Mouse (Mus musculus): ENCODE results near the gene Tlnrd1. TPM values are rescaled to one million over a fixed set of nuclear protein-coding genes. Genes with fewer than 3 reads are reported as not detected.
A peak's percentile ranks its signal among the peaks of the same experiment; 100 is the strongest.

Tlnrd1 gene
- polyA plus RNA-seq, 1 experiment = 25.5 TPM

DNA sequence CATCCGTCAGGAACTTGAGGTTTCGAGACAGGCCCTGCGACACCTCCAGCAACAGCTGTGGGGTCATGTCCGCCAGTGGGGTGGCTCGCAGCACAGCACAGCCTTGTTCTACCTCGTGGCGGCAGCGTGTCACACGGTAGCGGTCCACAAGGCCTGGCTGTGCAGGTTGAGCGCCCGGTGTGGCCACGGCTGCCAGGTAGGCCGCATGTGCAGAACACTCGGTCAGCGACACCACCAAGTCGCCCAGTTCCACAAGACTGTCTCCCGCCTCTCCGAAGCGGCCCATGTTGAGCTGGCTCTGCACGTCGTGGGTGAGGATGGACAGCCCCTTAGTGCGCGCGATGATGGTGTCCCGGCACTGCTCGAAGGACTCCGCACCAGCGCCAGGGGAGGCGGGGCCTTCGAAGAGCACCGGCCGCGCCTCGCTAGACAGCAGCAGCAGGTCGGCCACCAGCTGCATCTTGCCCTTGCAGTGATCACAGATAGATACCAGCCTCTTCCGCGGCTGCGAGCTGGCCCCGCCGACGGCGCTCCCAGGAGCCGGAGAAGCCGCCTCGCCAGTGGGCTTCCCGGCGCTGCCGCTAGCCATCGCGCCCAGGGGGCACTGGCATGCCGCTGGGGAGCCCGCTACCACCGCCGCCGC is 1.4 kb downstream of the Tlnrd1 start:
- Histone ChIP-seq H3K27me3 (ENCODE audit: control insufficient read depth, insufficient read depth, insufficient read length) (no peaks in the 10 kb centered on the region), H3K4me3 (peak overlapping the region; percentile 43), H3K36me3 (ENCODE audit: control insufficient read depth, insufficient read depth) (no peaks in the 10 kb centered on the region), H3ac (ENCODE audit: control insufficient read depth, insufficient read length) (peak overlapping the region; percentile 78), H3K4me2 (ENCODE audit: low read depth) (peak overlapping the region; percentile 80), H3K79me2 (ENCODE audit: control insufficient read depth, insufficient read depth) (peaks cover 50% of the 10 kb centered on the region)
- TF ChIP-seq MYOG (IDR thresholded peaks at IDR 0.05; ENCODE audit: control insufficient read depth in 1 of 3, insufficient read depth in 1 of 3, insufficient read length in 2 of 3, low read depth in 2 of 3) = peak in 2 of 3 experiments; percentile 62 to 69
- peak; percentile 60 for TF ChIP-seq POLR2A (IDR thresholded peaks at IDR 0.05; ENCODE audit: insufficient read length, low read depth)
- TF ChIP-seq CEBPB (IDR thresholded peaks at IDR 0.05; ENCODE audit: insufficient read depth, poor library complexity, severe bottlenecking) = no peak
- TF ChIP-seq MYOD1 (IDR thresholded peaks at IDR 0.05; ENCODE audit: control insufficient read depth in 1 of 3, insufficient read length in 2 of 3, low read depth in 2 of 3) = peak in 2 of 3 experiments; percentile 43 to 57

DNA sequence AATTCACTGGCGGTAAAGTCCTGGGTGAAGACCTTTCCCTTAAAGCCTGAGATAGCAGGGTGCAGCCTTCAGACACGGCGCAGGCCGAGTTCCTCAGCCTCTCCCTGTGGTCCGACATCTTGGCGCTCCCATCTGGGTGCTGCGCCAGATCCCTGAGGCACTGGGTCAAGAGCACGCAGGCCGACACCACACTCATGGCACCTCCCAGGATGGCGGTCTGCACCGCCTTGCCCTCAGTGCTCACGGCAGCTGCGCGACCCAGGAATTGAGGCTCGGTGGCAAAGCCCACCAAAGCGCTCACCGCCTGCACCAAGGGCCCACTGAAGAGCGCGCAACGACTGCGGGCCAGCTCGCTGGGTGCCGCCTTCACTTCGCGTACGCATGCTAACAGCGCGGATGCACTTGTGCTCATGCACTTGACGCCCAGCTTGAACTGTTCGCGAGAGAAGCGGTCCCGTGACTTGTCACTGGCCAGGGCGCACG is 1.9 kb downstream of the Tlnrd1 start:
- H3K4me3 ChIP-seq = peak overlapping the region; percentile 43

DNA sequence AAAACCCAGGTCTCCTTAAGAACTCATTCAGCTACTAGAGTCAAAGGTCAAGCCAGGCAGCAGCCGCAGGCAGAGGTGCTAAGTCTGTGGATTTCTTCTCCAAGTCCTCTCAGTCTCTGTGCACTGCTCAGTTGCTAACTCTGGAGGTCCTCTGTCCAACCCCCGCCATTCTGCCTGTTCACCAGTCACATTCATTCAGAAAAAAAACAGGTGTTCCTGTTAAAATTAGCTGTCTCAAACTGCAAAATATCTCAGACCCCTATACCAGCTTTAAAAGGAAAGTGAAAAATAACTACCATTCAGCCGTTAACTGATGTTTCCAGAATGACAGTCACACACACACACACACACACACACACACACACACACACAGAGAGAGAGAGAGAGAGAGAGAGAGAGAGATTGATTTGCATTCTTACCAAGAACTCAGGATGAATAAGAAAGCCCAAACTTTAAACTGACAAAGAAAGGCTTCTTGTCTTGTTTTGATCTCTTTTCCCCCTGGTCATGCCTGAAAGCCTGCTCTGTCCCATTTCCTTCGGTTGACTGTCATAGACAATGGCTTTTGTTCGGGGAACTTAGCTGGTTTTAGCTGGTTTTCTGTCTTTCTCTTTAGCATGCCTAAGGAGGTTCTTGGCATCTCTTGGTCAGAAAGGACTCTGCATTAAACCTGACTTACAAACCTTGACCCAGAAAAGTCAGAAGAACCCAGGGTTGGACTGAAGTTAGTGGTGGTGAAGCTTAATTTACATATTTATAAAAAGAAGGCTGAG is 5.2 kb downstream of the Tlnrd1 start:
- H3K4me3 ChIP-seq = no peak overlapping the region
- H3K4me2 ChIP-seq (ENCODE audit: low read depth) = peak overlapping the region; percentile 80
- TF ChIP-seq POLR2AphosphoS2 (IDR thresholded peaks at IDR 0.05; ENCODE audit: insufficient read length, low read depth) = no peak
- TF ChIP-seq MYOD1 (IDR thresholded peaks at IDR 0.05; ENCODE audit: control insufficient read depth in 1 of 3, insufficient read length in 2 of 3, low read depth in 2 of 3) = peak in 1 of 3 experiments; percentile 12

More for the DNA sequence above, 1.9 kb downstream of the Tlnrd1 start:
- Histone ChIP-seq H3K79me2 (ENCODE audit: control insufficient read depth, insufficient read depth) (peaks cover 56% of the 10 kb centered on the region), H3K4me2 (ENCODE audit: low read depth) (peak overlapping the region; percentile 80), H3K36me3 (ENCODE audit: control insufficient read depth, insufficient read depth) (no peaks in the 10 kb centered on the region), H3K27me3 (ENCODE audit: control insufficient read depth, insufficient read depth, insufficient read length) (no peaks in the 10 kb centered on the region), H3ac (ENCODE audit: control insufficient read depth, insufficient read length) (peak overlapping the region; percentile 78)
- no peak for TF ChIP-seq USF1 (IDR thresholded peaks at IDR 0.05; ENCODE audit: low read depth)
- no peak for TF ChIP-seq POLR2A (IDR thresholded peaks at IDR 0.05; ENCODE audit: insufficient read length, low read depth)
- TF ChIP-seq MAX (IDR thresholded peaks at IDR 0.05; ENCODE audit: low read depth) = no peak
- TF ChIP-seq E2F4 (IDR thresholded peaks at IDR 0.05; ENCODE audit: insufficient read depth) = no peak
- no peak for TF ChIP-seq POLR2AphosphoS2 (IDR thresholded peaks at IDR 0.05; ENCODE audit: insufficient read length, low read depth)
- no peak for TF ChIP-seq CEBPB (IDR thresholded peaks at IDR 0.05; ENCODE audit: insufficient read depth, poor library complexity, severe bottlenecking)
- TF ChIP-seq REST (IDR thresholded peaks at IDR 0.05; ENCODE audit: insufficient read depth, insufficient read length) = no peak
- no peak for TF ChIP-seq TCF12 (IDR thresholded peaks at IDR 0.05; ENCODE audit: insufficient read depth, poor library complexity, severe bottlenecking)
- TF ChIP-seq SRF (IDR thresholded peaks at IDR 0.05; ENCODE audit: control insufficient read depth, insufficient read length, low read depth) = no peak
- TF ChIP-seq MYOD1 (IDR thresholded peaks at IDR 0.05; ENCODE audit: control insufficient read depth in 1 of 3, insufficient read length in 2 of 3, low read depth in 2 of 3) = no peak
- TF ChIP-seq MYOG (IDR thresholded peaks at IDR 0.05; ENCODE audit: control insufficient read depth in 1 of 3, insufficient read depth in 1 of 3, insufficient read length in 2 of 3, low read depth in 2 of 3) = no peak
- no peak for TF ChIP-seq TCF3 (IDR thresholded peaks at IDR 0.05; ENCODE audit: insufficient read length, low read depth)

DNA sequence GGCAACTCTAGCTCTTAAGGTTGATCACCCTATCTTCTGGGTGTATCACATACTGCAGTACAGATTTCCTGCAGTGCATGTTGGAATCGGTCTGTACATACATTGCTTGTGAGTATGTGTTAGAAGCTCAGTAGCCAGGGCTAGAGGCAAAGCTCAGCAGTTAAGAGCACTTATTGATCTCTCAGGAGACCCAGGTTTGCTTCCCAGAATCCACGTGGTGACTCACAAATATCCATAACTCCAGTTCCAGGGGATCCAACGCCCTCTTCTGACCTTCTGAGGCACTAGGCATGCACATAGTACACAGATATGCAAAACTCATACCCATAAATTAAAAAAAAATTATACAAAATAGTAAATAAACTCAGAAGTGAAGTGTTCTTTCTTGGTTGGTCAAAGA is 7.0 kb downstream of the Tlnrd1 start:
- peaks cover 50% of the 10 kb centered on the region for H3K79me2 ChIP-seq (ENCODE audit: control insufficient read depth, insufficient read depth)
- H3K27me3 ChIP-seq (ENCODE audit: control insufficient read depth, insufficient read depth, insufficient read length) = no peaks in the 10 kb centered on the region
- no peak overlapping the region for H3K4me2 ChIP-seq (ENCODE audit: low read depth)
- peaks cover 10% of the 10 kb centered on the region for H3K36me3 ChIP-seq (ENCODE audit: control insufficient read depth, insufficient read depth)
- TF ChIP-seq CEBPB (IDR thresholded peaks at IDR 0.05; ENCODE audit: insufficient read depth, poor library complexity, severe bottlenecking) = no peak
- no peak for TF ChIP-seq POLR2AphosphoS2 (IDR thresholded peaks at IDR 0.05; ENCODE audit: insufficient read length, low read depth)
- no peak for TF ChIP-seq TCF3 (IDR thresholded peaks at IDR 0.05; ENCODE audit: insufficient read length, low read depth)
- no peak for TF ChIP-seq SRF (IDR thresholded peaks at IDR 0.05; ENCODE audit: control insufficient read depth, insufficient read length, low read depth)
- TF ChIP-seq E2F4 (IDR thresholded peaks at IDR 0.05; ENCODE audit: insufficient read depth) = no peak
- no peak for TF ChIP-seq USF1 (IDR thresholded peaks at IDR 0.05; ENCODE audit: low read depth)
- TF ChIP-seq MAX (IDR thresholded peaks at IDR 0.05; ENCODE audit: low read depth) = no peak
- TF ChIP-seq MYOD1 (IDR thresholded peaks at IDR 0.05; ENCODE audit: control insufficient read depth in 1 of 3, insufficient read length in 2 of 3, low read depth in 2 of 3) = no peak
- no peak for TF ChIP-seq POLR2A (IDR thresholded peaks at IDR 0.05; ENCODE audit: insufficient read length, low read depth)
- TF ChIP-seq MYOG (IDR thresholded peaks at IDR 0.05; ENCODE audit: control insufficient read depth in 1 of 3, insufficient read depth in 1 of 3, insufficient read length in 2 of 3, low read depth in 2 of 3) = no peak
- no peak for TF ChIP-seq REST (IDR thresholded peaks at IDR 0.05; ENCODE audit: insufficient read depth, insufficient read length)
- no peak for TF ChIP-seq TCF12 (IDR thresholded peaks at IDR 0.05; ENCODE audit: insufficient read depth, poor library complexity, severe bottlenecking)
- no peak overlapping the region for H3K4me3 ChIP-seq
- no peak overlapping the region for H3ac ChIP-seq (ENCODE audit: control insufficient read depth, insufficient read length)

More for the DNA sequence above, 5.2 kb downstream of the Tlnrd1 start:
- Histone ChIP-seq H3K79me2 (ENCODE audit: control insufficient read depth, insufficient read depth) (peaks cover 59% of the 10 kb centered on the region), H3K27me3 (ENCODE audit: control insufficient read depth, insufficient read depth, insufficient read length) (no peaks in the 10 kb centered on the region), H3ac (ENCODE audit: control insufficient read depth, insufficient read length) (no peak overlapping the region), H3K36me3 (ENCODE audit: control insufficient read depth, insufficient read depth) (peaks cover 10% of the 10 kb centered on the region)
